Mouse (Mus musculus) spleen, postnatal 14 days (tissue): Measurements from ENCODE around the gene Rimbp2.
"Not testable (repeated sequence)": the region's sequence is repeated elsewhere in the genome, so short reads cannot be mapped to it uniquely, and the experiment has no call there.

Source experiments
- DNase-seq, 2 experiments: peaks; one replicate each; pipeline ENCODE4 v3.0.0; 2021 to 2022; ENCODE audit warnings: low spot score in 2 of 2

The Rimbp2 gene

DNA sequence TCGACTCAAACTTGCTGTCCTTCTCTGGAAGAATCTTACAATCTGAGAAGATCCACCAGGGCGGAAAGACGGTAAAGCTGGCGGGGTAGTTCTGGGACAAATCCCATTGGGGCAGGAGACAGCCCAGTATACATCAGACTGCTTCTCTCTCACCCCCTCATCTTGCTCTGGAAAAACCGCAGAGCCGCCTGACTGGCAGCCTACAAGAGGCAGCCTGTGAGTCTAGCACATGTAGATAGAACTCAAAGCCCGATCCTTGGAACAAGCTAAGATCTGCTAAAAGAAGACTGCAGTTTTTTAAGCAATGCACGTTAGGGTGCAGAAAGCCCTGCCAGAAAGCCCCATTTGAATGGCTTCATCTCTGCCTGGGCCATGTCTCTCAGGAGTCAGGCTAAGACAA, 207.0 kb downstream of the Rimbp2 start:
- no peak for DNase-seq

GRCm38 (mm10) chr5:128745206-128745605, 208.1 kb downstream of the Rimbp2 start:
- no peak for DNase-seq

GRCm38 (mm10) chr5:128744351-128744750, 208.9 kb downstream of the Rimbp2 start:
- DNase-seq, result no peak

GRCm38 (mm10) chr5:128739838-128740171, 213.5 kb downstream of the Rimbp2 start:
- no peak for DNase-seq

GRCm38 (mm10) chr5:128739168-128739837, 214.0 kb downstream of the Rimbp2 start:
- DNase-seq, result no peak

DNA sequence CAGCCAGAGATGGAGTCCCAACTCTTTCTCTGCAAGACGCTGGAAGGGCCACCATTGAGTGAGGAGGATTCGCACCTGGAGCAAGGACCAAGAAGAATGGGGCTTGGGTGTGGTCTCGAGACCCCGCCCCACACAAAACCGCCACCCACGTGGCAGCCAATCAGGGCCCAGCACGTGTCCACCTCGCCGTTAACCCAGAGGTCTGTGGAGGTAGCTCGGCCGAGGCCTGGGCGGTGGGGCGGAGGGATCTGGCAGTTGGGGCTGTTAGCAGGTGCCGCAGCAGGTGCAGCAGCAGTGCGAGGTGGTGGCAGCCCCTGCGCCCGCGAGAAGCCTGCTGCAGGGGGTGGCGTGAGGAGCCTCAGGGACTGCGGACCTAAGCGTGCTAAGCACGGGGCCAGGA, 217.4 kb downstream of the Rimbp2 start:
- DNase-seq, result no peak

DNA sequence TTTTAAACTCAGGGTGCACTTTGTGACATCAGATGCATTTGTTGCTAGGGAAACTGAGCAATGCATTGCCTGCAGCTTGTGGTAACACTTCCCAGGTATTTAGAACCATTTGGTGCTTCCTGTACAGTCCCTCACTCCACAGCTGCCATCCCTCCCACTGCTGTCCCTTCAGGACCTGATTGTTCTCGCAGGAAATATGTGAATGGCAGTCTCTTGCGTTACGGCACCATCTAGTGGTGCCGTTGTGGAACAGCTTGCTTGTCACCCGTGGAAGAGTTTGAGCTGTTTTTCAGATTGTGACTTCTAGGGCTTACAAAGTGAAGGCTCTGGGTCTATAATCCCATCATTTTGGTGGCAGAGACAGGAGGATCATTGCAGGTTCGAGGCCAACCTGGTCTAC, 219.3 kb downstream of the Rimbp2 start:
- no peak for DNase-seq

GRCm38 (mm10) chr5:128732416-128733014, 220.8 kb downstream of the Rimbp2 start:
- no peak for DNase-seq

GRCm38 (mm10) chr5:128730634-128731033, 222.7 kb downstream of the Rimbp2 start:
- no peak for DNase-seq

- DNase-seq, result no peak
Measured at GRCm38 (mm10) chr5:128729341-128729740, 223.9 kb downstream of the Rimbp2 start.

DNA sequence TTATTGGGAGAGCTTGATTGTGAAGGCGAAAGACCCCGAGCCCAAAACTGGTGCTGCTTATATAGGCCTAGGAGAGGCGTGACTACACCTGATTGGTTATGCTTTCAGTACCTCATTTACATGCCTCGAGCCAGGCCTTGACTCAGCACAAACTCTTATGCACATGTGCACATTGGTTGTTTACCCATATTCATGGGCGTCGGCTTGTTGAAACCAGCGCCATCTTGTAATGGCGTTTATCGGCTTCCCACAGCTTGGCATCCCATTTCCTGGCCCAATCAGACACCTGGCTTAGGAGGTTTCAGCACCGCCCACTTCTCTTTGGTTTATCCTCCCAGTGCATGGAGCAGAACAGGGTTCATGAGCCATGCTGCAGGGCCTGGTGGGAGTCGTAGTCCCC, 232.8 kb downstream of the Rimbp2 start:
- not testable (repeated sequence) for DNase-seq

GRCm38 (mm10) chr5:128715171-128715570, 238.1 kb downstream of the Rimbp2 start:
- DNase-seq, result no peak

DNA sequence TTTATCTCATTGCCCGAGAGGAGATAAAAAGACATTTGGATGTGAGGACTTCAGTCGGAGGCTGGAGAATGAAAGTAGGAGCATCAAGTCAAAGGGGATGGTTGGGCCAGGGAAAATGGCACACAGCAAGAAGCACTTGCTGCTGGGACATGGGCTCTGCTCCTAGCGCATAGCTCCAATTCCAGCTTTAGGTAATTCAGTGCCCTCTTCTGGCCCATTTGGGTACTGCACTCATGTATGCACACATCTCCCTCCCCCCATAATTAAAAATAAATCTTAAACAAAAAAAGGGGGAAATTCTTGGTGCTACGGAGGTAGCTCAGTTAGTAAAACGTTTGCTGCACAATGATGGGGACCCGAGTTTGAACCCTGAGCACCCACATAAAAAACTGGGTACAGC, 241.4 kb downstream of the Rimbp2 start:
- DNase-seq, result no peak

DNA sequence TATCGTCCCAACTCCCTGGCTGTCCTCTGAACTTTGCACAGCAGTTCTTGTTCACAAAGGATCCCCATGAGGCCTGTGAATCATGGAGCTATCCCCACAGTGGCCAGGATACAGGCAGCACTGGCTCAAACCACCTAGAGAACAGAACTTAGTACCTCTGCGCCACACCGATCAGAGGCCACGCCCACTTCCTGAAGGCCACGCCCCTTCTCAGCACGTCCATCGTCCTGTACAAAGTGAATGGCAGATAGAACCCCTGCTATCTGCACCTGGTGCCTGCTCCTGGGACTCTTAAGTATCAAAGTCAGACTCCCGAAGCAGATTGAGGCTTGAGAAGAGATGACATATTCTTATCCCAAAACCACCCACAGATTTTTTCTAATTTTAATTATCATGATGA, 242.7 kb downstream of the Rimbp2 start:
- no peak for DNase-seq

DNA sequence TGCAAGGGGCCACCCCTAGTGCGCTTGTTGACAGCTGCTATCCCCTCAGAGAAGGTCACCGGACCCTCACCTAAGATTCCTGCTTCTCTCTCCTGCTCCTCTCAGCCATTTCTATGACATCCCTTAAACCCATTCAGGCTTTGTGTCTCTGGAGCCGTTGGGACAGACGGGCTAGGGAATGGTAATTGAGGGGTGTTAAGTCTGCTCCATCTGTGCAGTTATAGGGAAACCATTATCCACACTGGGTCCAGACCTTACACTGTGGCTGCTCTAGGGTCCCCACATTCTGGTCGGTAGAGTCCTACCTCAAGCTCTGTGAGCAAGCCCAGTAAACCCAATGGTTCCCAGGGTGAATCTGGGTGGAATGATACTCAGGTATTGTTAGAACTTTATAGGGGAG, 244.4 kb downstream of the Rimbp2 start:
- DNase-seq, result no peak
